Mouse (Mus musculus) heart, postnatal 4 days (tissue): ENCODE data around the gene Gcsh. TPM values are rescaled to one million over a fixed set of nuclear protein-coding genes. Genes with fewer than 3 reads are reported as not detected.
A peak's percentile ranks its signal among the peaks of the same experiment; 100 is the strongest.

Experiments
- DNase-seq: peaks from one replicate; pipeline ENCODE4 v3.0.0; 2021
- total RNA-seq, 2 experiments: library from RNA; stranded (reverse); gene quantifications; 2 replicates each; pipeline ENCODE4 v1.2.3; 2021

Gcsh gene
- total RNA-seq, 2 experiments from 2014 or later: 38.6 to 38.8 TPM

DNA sequence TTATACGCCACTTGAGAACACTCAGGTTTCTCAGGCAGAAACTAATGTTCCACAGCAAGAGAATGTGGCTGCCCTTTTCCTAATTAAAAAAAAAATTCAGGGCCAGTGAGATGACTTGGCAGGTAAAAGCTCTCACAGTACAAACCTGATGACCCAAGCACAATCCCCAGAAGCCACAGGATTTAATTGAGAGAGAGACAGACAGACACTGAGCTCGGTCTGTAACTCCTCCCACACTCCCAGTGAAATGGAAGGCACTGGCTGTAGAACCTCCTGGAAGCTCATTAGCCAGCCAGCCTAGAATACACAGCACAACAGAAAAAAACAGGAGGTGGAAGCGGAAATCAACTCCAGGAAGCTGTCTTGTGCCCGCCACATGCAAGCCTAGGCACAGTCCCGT, 17.7 kb downstream of the Gcsh start:
- DNase-seq: no peak

DNA sequence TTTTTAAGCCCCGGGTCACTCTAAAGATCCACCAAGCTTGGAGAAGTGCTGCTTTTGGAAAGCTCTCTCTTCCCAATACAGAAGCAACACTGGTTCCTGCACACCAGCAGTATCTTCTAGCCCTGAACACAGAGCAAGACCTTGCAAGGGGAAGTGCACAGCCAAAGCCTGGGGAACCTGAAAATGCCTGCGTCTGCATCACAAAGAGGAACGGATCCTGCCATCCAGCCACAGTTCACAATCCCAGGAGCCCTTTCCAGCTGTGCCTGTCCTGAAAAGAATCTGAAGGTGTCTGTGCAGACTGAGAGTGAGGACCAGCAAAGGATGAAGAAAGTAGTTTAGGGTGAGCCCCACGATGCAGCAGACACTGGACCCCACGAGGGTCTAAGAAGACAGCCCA, 18.3 kb downstream of the Gcsh start:
- no peak for DNase-seq

DNA sequence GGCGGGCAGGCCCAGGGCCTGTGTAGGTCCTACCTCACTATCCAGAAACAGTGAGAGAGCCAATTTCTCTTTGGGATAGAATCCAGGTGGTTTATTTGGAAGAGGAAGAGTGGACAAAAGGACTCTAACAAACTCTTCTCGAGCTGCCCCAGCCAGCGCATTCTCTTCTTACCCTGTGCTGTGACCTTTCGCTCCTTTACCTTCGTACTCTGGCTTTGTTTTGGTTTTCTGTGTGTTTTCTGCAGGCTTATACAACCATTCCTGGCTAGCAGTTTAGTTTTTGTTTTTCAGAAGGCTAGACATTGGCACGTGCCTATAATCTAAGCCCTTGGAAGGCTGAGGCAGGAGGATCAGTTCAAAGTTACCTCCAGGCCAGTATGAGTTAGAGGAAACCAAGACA, 23.8 kb downstream of the Gcsh start:
- no peak for DNase-seq

DNA sequence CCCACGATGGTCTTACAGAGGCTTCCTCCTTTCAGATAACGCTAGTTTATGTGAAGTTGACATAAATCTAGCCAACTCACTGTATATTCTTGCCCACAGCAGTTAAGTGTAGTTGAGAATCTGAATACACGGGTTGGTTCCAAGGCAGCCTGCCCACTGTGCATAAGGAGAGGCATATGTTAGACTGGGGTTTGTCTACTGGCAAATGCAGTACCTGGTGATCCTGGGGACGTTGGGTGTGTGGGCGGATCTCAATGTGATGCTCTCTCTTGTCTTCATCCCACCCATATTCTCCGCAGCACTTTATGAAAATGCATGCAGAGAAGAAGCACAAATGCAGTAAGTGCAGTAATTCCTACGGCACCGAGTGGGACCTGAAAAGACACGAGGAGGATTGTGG, 38.9 kb downstream of the Gcsh start:
- DNase-seq: no peak

DNA sequence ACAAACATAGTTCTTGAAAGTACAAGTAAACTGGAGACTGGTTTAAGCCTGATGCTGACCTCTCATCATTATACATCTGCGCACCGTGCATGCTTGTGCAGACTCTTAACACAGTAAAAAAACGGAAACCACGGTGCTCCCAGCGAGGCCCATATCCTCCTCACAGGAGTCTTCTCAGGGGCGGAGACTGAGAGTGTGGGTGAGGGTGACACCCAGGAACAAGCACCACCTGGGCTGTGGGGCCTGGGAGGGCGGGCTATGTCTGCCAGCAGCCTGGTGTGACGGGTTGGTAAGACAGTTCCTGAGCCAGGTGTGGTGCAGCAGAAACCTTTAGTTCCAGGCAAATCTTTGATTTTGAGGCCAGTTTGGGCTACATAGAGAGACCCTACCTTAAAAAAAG, 40.9 kb downstream of the Gcsh start:
- no peak for DNase-seq

DNA sequence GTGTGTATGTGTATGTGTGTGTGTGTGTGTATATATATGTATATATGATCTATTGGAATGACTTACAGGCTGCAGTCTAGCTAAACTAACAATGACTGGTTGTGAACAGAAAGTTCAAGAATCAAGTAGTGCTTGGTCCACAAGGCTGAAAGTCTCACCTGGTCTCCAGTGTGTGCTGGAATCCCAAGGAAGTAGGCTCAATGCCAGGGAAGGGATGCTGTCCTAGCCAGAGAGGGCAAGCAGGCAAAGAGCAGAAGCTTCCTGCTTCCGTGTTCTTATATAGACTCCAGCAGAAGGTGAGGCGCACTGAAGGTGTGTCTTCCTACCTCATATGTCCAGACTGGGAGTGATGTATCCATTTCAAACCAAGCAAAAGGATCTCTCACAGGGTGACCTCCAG, 41.6 kb downstream of the Gcsh start:
- DNase-seq: no peak

DNA sequence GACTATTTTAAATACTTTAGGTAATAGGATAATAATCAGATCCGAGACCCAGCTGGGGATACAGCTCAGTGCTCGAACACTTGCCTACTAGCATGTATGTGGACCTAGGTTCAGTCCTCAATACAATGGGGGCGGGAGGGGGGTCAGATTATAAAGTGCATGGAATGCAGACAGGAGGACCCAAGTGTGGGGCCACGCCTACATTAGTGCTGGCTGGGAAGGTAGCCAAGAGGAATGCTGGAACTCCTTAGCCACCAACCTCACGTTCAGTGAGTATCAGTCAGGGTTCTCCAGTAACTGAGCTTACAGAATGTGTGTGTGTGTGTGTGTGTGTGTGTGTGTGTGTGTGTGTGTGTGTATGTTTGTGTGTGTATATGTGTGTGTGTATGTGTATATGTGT, 42.0 kb downstream of the Gcsh start:
- DNase-seq: peak; percentile 45

DNA sequence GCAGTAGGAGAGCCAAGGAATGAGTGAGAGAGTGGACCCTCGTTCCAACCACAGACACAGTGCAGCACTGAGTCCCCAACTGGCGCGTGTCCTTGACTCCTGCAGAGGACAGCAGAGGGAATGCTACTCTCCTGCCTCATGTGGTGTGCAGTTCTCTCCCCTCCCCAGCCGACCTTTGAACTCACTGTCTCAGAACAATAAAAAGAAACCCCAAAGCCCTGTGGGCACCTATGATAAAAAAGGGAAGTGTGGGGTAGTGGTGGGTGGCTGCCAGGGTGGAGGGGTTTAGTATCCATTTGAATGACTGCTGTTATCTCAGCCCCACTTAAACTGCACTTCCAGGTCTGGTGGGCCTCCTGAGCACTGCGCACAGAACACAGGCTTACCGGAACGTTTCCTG, 45.7 kb downstream of the Gcsh start:
- no peak for DNase-seq

DNA sequence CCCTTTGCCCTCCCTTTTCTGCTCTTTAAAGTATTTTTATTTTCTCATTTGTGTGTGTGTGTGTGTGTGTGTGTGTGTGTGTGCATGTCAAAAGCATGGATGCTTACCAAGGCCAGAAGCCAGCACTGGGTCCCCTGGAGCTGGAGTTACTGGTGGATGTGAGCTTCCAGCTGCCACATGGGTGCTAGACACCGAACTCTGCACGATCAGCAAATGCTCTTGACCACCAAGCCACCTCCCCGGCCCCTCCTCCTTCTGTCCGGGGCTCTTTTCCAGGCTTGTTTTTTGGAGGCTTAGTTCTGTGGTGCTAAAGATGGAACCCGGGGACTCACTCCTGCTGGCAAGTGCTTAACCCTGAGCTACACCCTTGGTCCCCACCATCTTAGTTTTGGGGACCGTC, 46.5 kb downstream of the Gcsh start:
- peak; percentile 15 for DNase-seq

DNA sequence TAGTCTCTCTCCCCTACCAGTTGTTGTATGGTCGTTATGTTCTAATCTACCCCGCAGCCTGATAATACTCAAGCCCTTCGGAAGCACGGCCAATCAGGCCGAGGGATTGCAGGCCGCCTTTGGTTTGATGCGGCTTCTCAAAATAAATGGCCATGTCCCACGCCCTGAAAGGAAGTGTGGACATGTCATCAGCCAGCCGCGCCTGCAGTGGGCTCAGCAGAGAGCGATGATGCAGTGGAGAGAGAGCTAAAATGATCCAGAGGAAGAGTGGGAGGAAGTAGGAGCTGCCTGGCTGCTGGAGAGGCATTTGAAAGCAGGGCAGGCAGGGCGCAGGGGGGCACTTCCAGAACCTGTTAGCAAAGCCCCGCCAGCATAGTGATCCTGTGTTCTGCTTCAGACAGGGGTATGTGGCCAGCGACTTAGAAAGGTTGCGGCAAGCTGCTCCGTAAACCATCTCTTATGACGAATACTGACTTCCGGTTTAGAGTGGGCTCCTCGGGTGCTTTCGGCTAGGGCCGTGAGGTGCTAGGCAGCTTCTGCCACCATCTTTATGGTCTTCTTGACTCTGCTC, 47.0 kb downstream of the Gcsh start:
- DNase-seq: peak; percentile 67

DNA sequence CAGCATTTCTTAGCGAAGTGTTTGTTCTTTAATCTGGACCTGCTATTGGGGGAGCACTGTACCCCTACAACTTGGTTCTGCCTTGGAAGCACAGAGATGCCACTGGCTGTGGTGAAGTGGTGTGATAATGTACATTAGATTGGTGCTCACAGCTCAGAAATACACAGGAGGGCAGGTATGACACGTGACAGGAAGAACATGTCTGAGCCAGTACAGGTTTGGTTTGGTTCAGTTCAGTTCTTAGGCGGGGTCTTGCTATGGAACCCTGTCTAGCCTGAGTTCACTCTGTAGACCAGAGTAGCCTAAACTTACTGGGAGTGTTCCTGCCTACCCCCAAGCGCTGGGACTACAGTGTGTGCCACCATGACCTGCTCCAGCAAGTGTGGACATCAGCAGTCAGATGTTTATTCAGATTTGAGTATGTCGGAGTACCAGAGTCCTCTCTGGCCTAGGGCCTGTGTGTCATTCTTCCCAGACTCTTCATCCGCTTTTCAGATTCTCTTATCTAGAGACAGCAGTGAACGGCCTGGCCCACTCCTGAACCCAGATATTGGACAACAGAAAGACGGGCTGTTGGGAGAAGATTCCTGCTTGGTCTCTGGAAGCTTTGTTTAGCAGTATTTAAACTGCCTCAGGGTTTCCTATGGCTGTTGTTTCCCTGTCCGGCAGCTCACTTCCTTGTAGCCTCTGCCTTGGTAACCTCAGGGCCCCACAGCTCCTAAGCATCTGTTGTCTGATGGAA, 48.0 kb downstream of the Gcsh start:
- DNase-seq: no peak

DNA sequence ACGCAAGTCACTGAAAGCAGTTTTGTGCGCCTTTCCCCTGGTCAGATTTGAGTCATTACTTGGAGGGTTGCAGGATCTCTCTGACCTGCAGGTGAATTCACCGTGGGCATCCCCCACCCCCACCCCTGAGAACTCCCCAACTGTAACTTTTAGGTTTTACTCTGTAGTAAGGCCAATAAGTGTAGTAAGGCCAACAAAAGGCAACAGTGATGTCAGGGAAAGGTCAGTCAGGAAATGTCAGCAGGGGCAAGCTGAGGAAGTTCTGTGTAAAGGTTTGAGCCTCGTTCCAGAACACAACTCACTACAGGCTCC, 49.0 kb downstream of the Gcsh start:
- DNase-seq: no peak

DNA sequence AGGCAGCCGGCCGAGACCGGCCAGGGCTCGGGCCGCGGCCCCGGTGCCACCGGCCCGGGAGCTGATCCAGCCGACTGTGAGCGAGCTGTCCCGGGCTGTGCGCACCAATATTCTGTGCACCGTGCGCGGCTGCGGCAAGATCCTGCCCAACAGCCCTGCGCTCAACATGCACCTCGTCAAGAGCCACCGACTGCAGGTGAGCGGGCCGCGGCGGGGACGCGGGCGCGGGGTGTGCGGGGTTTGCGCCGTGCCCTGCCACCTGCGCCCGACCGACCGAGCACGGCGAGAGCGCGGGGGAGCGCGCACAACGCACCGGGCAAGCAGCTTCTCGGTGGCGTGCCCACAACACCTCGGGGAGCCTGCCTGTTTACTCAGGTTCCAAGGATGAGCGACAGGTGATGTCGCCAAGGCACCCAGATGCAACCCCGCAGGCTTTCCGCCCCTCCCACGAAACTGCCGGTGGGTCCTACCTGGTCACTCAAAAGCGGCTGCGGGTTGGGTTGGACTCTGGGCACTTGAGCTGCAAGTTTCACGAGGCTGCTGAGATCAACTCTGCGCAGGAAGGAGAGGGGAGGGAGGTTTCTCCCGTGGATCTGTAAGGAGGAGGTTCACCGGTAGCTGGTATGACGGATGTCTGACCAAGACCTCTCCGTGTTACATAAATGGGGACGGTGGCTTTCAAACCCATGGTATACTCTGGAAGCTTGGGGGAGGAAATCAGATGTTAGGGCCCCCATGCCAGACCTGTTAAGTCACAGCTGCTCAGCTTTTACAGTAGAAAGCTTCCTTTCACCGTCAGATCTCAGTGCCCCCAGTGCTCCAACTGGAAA, 49.6 kb downstream of the Gcsh start:
- DNase-seq: peak; percentile 34

DNA sequence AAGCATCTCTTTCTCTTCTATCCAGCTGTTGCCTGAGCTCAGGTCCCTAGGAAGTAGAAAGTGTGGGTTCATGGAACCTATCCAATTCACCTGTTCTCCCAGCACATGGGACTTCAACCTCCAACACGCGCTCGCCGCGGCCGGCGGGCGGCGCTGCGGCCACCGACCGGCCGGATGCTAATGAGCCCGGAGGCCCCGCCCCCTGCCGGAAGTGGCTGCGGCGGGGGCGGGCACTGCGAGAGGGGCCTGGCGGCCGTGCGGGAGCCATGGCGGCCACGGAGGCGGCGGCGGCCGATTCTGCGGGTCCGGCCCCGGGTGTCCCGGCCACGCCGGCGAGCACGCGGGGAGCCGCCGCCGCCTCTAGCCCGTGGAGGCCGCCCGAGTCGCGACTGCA, 50.2 kb downstream of the Gcsh start, which contains the start of gene Atmin:
Gene Atmin, plus strand, starts transcription at position 233 of the 394 bp plus-strand sequence.
- DNase-seq: peak; percentile 92

DNA sequence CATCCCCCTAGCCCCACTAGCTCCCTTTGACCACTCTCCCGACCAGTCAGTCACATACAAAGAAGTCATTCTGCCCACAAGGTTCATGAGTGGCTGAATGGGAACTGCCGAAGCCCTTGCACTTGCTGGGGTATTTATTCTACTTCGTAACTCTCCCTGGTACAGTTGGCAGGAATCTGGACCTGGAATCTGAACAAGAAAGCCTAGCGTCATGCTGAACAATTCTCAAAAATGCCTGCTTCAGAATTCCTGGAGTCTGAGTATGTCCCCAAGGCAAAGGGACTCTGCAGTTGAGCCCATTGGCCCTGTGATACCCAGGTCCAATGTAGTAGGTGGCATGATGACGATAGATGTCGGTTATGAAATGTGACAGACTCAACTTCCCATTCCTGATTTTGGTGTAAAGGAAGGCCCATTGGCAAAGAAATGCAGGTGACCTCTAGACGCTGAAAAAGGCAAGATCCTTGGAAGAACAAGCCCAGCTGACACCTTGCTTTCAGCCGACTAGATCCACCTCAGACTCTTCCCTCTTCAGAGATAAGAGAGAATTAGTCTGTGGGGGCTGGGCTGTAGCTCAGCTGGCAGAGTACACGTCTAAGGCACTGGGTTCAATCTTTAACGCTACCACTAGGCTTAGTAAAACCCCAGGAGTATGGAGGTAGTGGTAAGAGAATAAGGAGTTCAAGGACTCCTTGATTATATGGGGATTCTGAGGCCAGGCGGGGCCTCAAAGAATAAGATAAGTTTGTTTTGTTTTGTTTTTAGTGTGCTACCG, 50.9 kb downstream of the Gcsh start:
- no peak for DNase-seq

DNA sequence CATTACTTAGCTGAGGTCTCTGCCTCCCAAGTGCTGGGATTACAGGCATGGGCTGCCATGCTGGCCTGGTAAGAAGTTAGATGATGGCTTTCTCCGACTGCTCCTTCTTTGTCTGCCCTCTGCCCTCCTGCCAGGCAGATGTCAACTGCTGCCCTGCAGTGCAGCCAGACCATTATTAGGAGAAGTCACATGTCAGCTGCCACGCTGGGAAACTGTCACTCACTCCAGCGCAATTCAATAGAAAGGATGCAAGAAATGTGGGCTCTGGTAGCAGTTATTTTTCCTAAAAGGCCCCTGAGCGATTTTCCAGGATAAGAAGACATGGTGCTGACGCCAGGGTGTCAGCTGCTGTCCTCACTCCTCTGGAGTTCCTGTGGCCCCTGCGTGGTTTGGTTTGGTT, 57.8 kb downstream of the Gcsh start:
- no peak for DNase-seq

DNA sequence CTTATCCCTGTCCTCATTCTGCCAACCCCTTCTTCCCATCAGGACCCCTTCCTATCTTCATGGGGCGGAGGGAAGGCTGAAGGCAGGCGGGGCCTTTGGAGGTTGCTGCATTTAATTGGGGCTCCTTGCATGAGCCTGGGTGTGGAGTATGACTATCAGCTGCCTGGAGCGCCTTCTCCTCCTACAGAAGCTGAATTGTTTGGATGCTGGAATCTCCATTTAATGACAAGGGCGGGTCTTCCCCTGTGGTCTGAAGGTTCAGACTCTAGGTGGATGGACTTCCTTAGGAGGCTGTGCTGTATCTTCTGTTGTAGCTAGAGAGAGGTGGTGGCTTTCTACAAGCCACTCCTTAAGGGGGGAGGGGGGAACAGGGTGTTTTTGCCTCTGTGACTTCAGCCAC, 58.4 kb downstream of the Gcsh start:
- no peak for DNase-seq

Other genes with a start within 250 kb of the Gcsh start
- 10 to 100 TPM; 55.0 to 55.2 TPM for gene Cmc2, start 72.1 kb downstream of the Gcsh start, total RNA-seq
- gene Cenpn, start 71.8 kb downstream of the Gcsh start, total RNA-seq: 10 to 100 TPM; 19.4 to 21.6 TPM
- gene Atmin, start 50.1 kb downstream of the Gcsh start, total RNA-seq: 10 to 100 TPM; 17.7 to 18.3 TPM
- gene 1700030J22Rik, start 14.6 kb downstream of the Gcsh start, total RNA-seq: under 1 TPM; 0.47 to 0.55 TPM
- gene Pkd1l2, start 88.9 kb upstream of the Gcsh start, total RNA-seq: under 1 TPM; 0.02 to 0.05 TPM
- not detected for gene Bco1, start 102.3 kb upstream of the Gcsh start, total RNA-seq
- 1 to 10 TPM; 7.4 TPM for gene Gan, start 164.6 kb upstream of the Gcsh start, total RNA-seq